Mouse (Mus musculus) spleen, adult 2 months (tissue): Measurements from ENCODE around the gene Gadd45b.

ENCODE experiments used
- CTCF ChIP-seq: fragments of 200-500 bp; IDR thresholded peaks from 2 replicates; pipeline ENCODE4 v1.5.1; 2011; ENCODE audit warnings: mild to moderate bottlenecking, inconsistent platforms; ENCODE audit not compliant: insufficient read depth, insufficient read length, insufficient replicate concordance; ENCODE audit errors: extremely low read depth
- POLR2A ChIP-seq: fragments of 200-500 bp; IDR thresholded peaks from 2 replicates; pipeline ENCODE4 v1.6.1; 2011; ENCODE audit warnings: low read depth, low read length, inconsistent platforms

DNA sequence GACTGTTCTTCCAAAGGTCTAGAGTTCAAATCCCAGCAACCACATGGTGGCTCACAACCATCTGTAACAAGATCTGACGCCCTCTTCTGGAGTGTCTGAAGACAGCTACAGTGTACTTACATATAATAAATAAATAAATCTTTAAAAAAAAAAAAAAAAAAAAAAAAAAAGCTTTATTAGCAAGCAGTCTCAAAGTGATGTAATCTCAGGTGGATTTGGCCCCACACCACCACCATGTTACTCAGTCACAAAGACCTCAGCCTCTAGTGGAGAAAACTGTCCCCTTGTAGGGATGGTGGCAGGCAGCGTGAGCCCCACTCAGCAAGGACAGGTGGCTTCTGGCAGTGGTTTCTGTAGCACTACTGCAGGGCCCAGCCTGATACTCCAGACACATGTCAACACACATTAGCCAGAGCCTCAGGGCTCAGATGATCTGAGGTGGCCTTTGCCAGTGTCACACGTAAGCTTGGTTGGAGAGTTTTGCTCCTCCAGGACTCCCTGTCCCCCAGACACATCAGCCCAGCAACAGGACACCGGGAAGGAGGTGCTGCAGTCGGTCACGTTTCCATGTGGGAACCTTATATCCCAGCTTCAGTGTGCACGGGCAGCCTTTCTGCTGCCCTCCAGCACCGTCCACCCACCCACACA lies 16.4 kb upstream of the Gadd45b start:
- no peak for TF ChIP-seq CTCF
- no peak for TF ChIP-seq POLR2A
